Mouse (Mus musculus) limb, embryonic 11.5 days (tissue): Measurements from ENCODE around the gene Rflnb. TPM values are rescaled to one million over a fixed set of nuclear protein-coding genes. Genes with fewer than 3 reads are reported as not detected.

Experiments
- ATAC-seq: fragments of 200-750 bp; cut with Nextera tagmentation; 2 replicates; pipeline ENCODE4 v1.8.0; 2017; ENCODE audit warnings: low read depth; ENCODE audit not compliant: insufficient number of reproducible peaks, low FRiP score, low TSS enrichment
- DNase-seq: peaks from one replicate; pipeline ENCODE4 v3.0.0-alpha.2; 2015; ENCODE audit warnings: low spot score
- H3K27ac ChIP-seq: fragments of 300-500 bp; sonication (generic); replicated peaks from 2 replicates; pipeline ENCODE4 v1.5.1; 2014; ENCODE audit warnings: low read depth, mild to moderate bottlenecking, low read length
- H3K27me3 ChIP-seq: fragments of 300-500 bp; sonication (generic); 2 replicates; pipeline ENCODE4 v1.6.1; 2014; ENCODE audit warnings: mild to moderate bottlenecking, low read length, mixed read lengths; ENCODE audit not compliant: control insufficient read depth, insufficient read depth
- H3K36me3 ChIP-seq: fragments of 300-500 bp; sonication (generic); 2 replicates; pipeline ENCODE4 v1.6.1; 2014; ENCODE audit warnings: mild to moderate bottlenecking, low read length, moderate library complexity, mixed read lengths; ENCODE audit not compliant: control insufficient read depth, insufficient read depth
- H3K4me1 ChIP-seq: fragments of 300-500 bp; sonication (generic); 2 replicates; pipeline ENCODE4 v1.6.1; 2014; ENCODE audit warnings: low read length, mixed read lengths; ENCODE audit not compliant: control insufficient read depth, insufficient read depth
- H3K4me2 ChIP-seq: fragments of 300-500 bp; sonication (generic); 2 replicates; pipeline ENCODE4 v1.6.1; 2014; ENCODE audit warnings: low read depth, mild to moderate bottlenecking, moderate library complexity; ENCODE audit not compliant: severe bottlenecking
- H3K4me3 ChIP-seq: fragments of 300-500 bp; sonication (generic); 2 replicates; pipeline ENCODE4 v1.5.1; 2014; ENCODE audit warnings: low read depth, low read length
- H3K9ac ChIP-seq: fragments of 300-500 bp; sonication (generic); 2 replicates; pipeline ENCODE4 v1.6.1; 2014; ENCODE audit warnings: mild to moderate bottlenecking, low read length
- H3K9me3 ChIP-seq: fragments of 300-500 bp; sonication (generic); 2 replicates; pipeline ENCODE4 v1.6.1; 2016; ENCODE audit warnings: low read length; ENCODE audit not compliant: control insufficient read depth
- WGBS: fragments of 180-500 bp; shearing (Covaris S2); extraction: QIAGEN DNeasy Blood & Tissue Kit; methylation state at CpG from one replicate; pipeline ENCODE4 v1.1.7; 2014; 5-methylcytosine and 5-hydroxymethylcytosine counted together
- polyA plus RNA-seq: library from polyadenylated mRNA; unstranded; fragments of >200 nt; fragmentation: Nextera tagmentation; extraction: Ambion mirVana; gene quantifications from 2 replicates; pipeline ENCODE4 v1.2.1, GENCODE M21; 2014

The Rflnb gene
- polyA plus RNA-seq, 1 experiment from 2014 or later = 35.6 TPM

- H3K4me3 ChIP-seq = no peak overlapping the region
- 22% methylated on average over 7 of the region's 7 CpGs for WGBS
- DNase-seq = no peak
- no peaks in the 10 kb centered on the region for H3K36me3 ChIP-seq
- no peaks in the 10 kb centered on the region for H3K4me1 ChIP-seq
- no peak overlapping the region for H3K9ac ChIP-seq
- H3K27me3 ChIP-seq = no peaks in the 10 kb centered on the region
- H3K9me3 ChIP-seq = no peaks in the 10 kb centered on the region
- no peak overlapping the region for H3K27ac ChIP-seq
- H3K4me2 ChIP-seq = no peak overlapping the region
- no peak for ATAC-seq
These were observed 54.5 kb downstream of the Rflnb start for GRCm38 (mm10) chr11:75972916-75973567.

- Histone ChIP-seq H3K9ac (no peak overlapping the region), H3K27me3 (peaks cover 3% of the 10 kb centered on the region), H3K4me2 (no peak overlapping the region), H3K36me3 (no peaks in the 10 kb centered on the region), H3K27ac (no peak overlapping the region), H3K4me3 (no peak overlapping the region), H3K9me3 (no peaks in the 10 kb centered on the region), H3K4me1 (no peaks in the 10 kb centered on the region)
- ATAC-seq = no peak
- 88% methylated on average over 3 of the region's 3 CpGs for WGBS
- DNase-seq = no peak
These were observed 55.4 kb downstream of the Rflnb start for GRCm38 (mm10) chr11:75972188-75972587.

GRCm38 (mm10) chr11:75970629-75971028 lies 57.0 kb downstream of the Rflnb start:
- Histone ChIP-seq H3K9ac (no peak overlapping the region), H3K36me3 (no peaks in the 10 kb centered on the region), H3K27me3 (peaks cover 15% of the 10 kb centered on the region), H3K9me3 (no peaks in the 10 kb centered on the region), H3K4me2 (no peak overlapping the region), H3K27ac (no peak overlapping the region), H3K4me1 (peaks cover 7% of the 10 kb centered on the region; the same call in 1 of the 2 replicates), H3K4me3 (no peak overlapping the region)
- WGBS = 27% methylated on average over 3 of the region's 3 CpGs
- DNase-seq (no peak), ATAC-seq (no peak)

Other genes with a start within 250 kb of the Rflnb start
- 0.19 and 0.27 TPM in 2 replicates for gene Doc2b, start 231.7 kb downstream of the Rflnb start, polyA plus RNA-seq
- gene Rph3al, start 89.4 kb downstream of the Rflnb start, polyA plus RNA-seq = 1.7 and 2.7 TPM in 2 replicates
- gene 1700016K19Rik, start 27.9 kb downstream of the Rflnb start, polyA plus RNA-seq = 0.16 TPM in 1 of 2 replicates, not detected in the other
- gene Vps53, start 151.9 kb upstream of the Rflnb start, polyA plus RNA-seq = 36.6 and 40.4 TPM in 2 replicates
- gene Fam57a, start 151.9 kb upstream of the Rflnb start, polyA plus RNA-seq = 37.0 TPM in 2 replicates
- 0.95 TPM in 1 of 2 replicates, not detected in the other for gene Dbil5, start 189.8 kb upstream of the Rflnb start, polyA plus RNA-seq
- gene Gemin4, start 189.9 kb upstream of the Rflnb start, polyA plus RNA-seq = 44.5 and 55.4 TPM in 2 replicates
- 23.9 and 24.0 TPM in 2 replicates for gene Mrm3, start 215.9 kb upstream of the Rflnb start, polyA plus RNA-seq
- gene Glod4, start 215.9 kb upstream of the Rflnb start, polyA plus RNA-seq = 136 TPM in 2 replicates